Mouse (Mus musculus) olfactory bulb, adult 2 months (tissue): ENCODE measurements around the gene Sun1.

Experiments used
- CTCF ChIP-seq: fragments of 200-500 bp; IDR thresholded peaks from 2 replicates; pipeline ENCODE4 v1.5.1; 2012; ENCODE audit warnings: low read depth, mild to moderate bottlenecking, low read length, moderate library complexity; ENCODE audit not compliant: insufficient read depth
- POLR2A ChIP-seq: fragments of 200-500 bp; IDR thresholded peaks from 2 replicates; pipeline ENCODE4 v1.6.1; 2012; ENCODE audit warnings: mild to moderate bottlenecking, low read depth, low read length, moderate library complexity; ENCODE audit not compliant: insufficient read depth

GRCm38 (mm10) chr5:139282191-139282590 lies 81.8 kb downstream of the Sun1 start:
- TF ChIP-seq POLR2A (no peak), CTCF (peak; percentile 84)
